Mouse (Mus musculus) megakaryocyte, embryonic 14.5 days (primary cell): ENCODE measurements around the gene Fsd2.

Experiments
- FLI1 ChIP-seq: IDR thresholded peaks from 2 replicates; pipeline ENCODE4 v1.6.1; 2012; ENCODE audit warnings: low read length, inconsistent platforms, mixed read lengths
- GATA1 ChIP-seq: IDR thresholded peaks from 3 replicates; pipeline ENCODE4 v1.6.1; 2012; ENCODE audit warnings: mixed read lengths, low read length, inconsistent platforms, borderline replicate concordance

DNA sequence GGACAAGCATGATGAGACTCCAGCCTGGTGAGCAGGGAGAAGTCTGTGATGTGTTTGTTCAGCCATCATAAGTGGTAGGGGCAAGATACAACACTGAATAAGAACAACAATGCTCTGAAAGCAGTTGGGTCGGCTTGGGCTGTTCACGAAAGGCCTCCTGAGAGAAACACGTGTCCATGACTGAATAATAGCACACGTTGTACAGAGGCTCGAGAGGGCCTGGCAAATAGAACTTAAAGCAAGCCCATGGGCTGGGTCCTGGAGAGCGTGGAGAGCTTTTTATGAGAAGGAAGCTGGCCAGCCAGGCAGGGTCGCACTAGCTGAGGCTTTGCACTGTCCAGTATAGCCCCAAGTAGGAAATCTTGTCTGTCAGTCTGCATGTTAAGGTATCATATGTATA lies 11.7 kb upstream of the Fsd2 start:
- TF ChIP-seq GATA1 (no peak), FLI1 (no peak)
